Mouse (Mus musculus): ENCODE data around the gene 4930523C07Rik.

The 4930523C07Rik gene

DNA sequence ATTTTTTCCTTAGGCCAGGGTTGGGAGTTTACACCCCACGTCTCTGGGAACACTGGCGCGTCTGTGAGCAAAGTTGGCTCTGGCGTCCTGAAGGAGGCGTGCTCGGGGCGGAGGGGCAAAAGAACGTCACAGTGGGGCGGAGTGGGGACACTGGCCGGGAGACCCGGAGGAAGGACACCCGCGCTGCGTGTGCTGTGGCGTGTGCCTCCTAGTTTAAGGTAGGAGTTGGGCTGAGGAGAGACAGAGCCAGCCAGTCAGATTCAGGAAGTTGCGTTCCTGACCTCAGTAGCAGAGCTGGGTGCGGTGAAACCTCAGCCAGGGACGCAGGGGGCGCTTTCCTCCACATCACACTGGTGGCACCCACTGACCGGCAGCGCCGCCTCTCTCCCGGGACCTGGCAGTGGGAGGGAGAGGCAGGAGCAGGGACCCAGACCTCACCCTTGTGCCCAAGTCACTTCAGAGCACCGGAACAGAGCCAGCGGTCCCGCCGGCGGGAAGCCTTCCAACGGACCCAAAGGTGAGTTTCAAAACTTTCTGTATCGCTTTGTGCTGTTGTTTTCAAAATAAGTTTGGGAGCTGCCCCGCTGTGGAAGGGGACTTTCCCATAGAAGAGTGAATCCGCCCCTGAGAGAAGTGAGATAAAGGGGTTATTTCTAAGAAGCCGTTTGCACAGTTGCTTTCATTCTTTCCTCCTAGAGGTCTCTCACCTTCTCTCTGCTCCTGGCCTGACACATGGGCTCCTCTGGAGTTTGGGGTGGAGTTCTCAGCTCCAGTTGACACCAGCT, at the start of gene 4930523C07Rik:
TSS of gene 4930523C07Rik (plus strand) at position 146 of the 785 bp plus-strand sequence.
- peak; percentile 79 for DNase-seq (ENCODE audit: low read depth)

DNA sequence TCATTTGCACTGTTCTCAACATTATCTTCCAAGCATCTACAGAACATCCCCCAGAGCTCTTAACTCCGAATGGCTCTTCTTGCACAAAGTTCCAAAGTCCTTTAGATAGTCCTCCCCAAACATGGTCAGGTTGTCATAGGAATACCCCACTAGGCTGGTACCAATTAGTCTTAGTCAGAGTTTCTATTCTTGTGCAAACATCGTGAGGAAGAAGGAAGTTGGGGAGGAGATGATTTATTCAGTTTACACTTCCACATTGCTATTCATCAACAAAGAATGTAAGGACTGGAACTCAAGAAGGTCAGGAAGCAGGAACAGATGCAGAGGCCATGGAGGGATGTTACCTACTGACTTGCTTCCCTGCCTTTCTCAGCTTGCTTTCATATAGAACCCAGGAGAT, 46.9 kb upstream of the 4930523C07Rik start:
- DNase-seq (ENCODE audit: low read depth) = peak; percentile 58

GRCm38 (mm10) chr1:159998349-159998748, 45.8 kb upstream of the 4930523C07Rik start:
- no peak for DNase-seq (ENCODE audit: low read depth)

GRCm38 (mm10) chr1:159999232-159999631, 45.0 kb upstream of the 4930523C07Rik start:
- DNase-seq (ENCODE audit: low read depth) = no peak

DNA sequence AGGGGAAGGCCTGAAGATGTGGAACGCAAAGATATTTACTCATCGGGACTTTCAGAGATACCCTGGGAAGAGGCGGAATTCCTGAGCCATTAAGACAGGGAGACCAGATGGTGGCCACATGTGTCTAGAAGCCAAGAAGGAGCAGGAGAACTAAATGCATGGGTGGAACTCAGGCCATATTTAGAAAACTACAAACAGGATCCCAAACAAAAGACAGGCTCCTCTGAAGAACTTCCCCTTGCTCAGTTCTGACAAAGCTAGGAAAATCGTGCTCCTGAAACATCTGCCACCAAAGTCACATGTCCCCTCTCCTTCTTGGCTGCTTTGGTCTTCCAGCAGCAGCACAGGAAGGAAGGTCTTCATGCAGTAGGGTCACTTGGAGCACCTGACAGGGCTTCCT, 38.9 kb upstream of the 4930523C07Rik start:
- DNase-seq (ENCODE audit: low read depth) = no peak

DNA sequence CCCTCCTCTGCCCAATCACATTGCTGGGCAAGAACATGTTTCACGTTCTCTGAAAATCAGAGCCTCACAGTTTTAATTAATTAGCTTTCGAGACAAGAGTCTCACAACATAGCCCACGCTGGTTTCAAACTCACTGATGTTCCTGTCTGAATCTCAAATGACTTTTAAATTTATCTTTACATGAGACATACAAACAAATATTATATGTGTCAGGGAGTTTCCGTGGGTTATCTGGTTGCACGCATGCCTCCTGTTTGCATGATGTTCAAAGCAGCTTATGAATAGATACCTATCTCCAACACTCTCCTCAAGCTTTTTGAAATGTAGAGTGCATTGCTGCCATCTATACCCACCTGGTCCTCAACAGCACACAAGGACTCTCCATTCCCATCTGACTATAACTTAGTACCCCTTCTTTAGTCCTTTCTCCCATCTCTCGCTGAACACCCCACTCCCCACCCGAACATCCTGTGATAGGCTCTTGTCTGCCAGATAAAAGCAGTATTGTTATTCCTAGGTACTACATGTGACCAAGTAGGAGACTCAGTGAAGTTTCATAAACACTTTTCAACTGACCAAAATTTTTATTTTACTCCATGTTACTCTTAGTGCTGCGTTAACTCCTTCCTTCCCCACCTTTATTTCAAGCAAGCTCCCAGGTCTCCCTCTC, 37.1 kb upstream of the 4930523C07Rik start:
- no peak for DNase-seq (ENCODE audit: low read depth)

- DNase-seq (ENCODE audit: low read depth) = no peak
These were observed 31.1 kb upstream of the 4930523C07Rik start for GRCm38 (mm10) chr1:160013042-160013441.

GRCm38 (mm10) chr1:160024339-160024980, 19.7 kb upstream of the 4930523C07Rik start:
- DNase-seq (ENCODE audit: low read depth) = no peak

DNA sequence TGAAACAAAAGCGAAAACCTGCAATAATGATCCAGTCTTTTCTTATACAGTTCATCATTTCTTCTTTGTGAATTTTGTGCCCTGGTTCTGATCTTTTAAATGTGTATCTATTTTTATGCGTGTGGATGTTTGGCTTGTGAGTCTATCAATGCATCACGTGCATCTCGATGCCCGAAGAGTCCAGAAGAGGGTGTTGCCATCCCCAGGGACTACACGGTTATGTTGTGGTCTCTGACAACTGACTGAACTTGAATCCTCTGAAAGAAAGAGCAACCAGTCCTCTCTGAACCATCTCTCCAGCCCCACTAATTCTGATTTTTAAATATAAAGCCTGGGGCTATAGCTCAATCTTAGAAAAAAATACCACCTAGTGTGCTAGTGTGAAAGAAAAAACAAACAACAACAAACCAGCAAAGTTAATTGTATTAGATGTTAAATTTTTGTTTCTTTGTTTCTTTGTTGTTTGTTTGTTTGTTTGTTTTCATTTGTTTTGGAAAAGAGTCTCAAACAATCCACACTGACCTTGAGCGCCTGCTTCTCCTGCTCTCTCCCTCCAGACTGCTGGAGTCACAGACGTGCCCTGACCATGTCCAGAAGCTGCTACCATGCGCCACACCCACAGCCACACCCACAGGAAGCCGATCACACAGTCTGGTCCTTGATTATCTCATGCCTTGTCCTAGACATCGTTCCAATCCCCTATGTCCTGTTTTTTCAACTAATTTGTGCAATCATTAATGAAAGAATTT, 18.9 kb upstream of the 4930523C07Rik start:
- peak; percentile 33 for DNase-seq (ENCODE audit: low read depth)

GRCm38 (mm10) chr1:160025895-160026255, 18.3 kb upstream of the 4930523C07Rik start:
- DNase-seq (ENCODE audit: low read depth) = no peak

DNA sequence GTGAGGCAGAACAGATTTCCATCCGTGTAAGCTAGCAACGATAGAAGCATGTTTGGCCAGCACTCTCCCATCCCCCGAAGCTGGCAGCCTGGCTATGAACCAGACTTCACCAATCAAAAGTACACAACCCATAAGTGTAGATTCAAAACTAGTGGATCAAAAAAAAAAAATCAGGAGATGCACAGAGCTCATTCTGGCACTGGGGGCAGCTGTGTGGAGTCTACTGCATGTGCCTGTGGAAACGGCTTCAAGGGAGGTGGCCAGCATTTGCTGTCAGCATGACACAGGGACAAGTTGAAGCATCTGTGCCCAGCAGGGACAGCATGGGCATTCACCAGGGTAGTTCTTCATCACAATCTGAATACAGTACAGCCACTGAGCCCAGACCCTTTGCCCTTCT, 16.2 kb upstream of the 4930523C07Rik start:
- DNase-seq (ENCODE audit: low read depth) = no peak

DNA sequence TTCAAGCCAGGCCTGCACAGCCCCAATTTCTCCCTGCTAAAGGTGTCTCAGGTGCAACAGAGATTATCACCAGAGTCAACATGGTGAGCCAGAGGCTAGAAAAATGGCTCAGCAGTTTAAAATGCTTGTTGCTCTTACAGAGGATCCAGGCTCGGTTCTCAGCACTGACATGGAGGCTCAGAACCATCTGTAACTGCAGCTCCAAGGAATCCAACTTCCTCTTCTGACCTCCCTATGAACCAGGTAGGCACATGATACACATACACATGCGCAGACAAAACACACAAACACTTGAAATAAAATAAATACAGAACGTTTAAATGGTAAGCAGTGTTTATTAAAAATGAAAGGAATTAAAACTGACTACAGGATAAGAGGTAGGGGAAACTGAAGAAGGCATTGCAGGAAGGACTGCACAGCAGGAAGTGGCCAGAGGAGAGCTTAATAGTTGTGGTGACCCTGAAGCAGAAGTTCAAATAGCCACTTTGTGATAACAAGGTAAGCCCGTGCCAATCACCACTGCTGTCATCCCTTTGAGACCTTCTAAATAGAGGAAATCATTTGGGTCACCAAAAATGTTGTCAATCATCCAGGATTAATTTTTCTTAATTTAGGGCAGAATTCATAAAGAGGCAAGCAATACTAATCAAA, 10.1 kb upstream of the 4930523C07Rik start:
- DNase-seq (ENCODE audit: low read depth) = no peak

DNA sequence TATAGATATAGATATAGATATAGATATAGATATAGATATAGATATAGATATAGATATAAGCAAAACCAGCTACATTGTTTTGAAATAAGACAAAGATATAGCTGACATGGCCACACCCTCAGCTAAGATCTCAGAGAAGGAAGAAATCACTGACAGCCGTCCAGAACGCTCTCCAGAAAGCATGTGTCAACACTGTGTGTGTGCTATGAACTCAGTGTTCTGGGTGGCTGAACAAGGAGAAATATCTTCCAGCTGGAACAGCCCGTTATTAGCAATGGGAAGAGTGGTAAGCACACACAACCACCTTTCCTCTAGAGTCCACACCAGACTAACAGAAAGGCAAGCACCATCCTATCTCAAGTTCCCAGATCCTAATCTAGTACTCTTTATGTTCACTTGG, 8.6 kb upstream of the 4930523C07Rik start:
- peak; percentile 25 for DNase-seq (ENCODE audit: low read depth)

DNA sequence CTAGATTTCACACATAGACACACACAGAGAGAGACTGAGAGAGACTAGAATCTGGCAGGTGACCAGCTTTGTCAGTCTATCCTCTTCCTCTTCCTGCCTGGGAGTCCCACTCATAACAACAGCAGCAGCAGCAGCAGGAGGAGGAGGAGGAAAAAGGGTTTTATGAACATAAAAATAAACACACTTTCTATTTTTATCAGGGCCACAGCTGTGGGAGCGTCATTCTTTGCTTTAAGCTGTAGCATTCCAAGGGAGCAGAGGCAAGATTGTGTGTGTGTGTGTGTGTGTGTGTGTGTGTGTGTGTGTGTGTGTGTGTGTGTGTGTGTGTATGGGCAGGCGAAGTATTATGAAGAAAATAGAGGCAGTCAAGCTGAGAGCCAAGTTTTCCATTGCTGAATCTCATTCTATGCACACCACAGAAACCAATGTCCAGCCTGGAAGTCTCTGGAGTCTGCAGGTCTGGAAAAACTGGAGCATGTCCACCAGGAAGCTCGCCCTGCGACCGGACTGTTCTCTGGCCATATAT, 7.1 kb upstream of the 4930523C07Rik start:
- DNase-seq (ENCODE audit: low read depth) = peak; percentile 54

GRCm38 (mm10) chr1:160039951-160040645, 4.1 kb upstream of the 4930523C07Rik start:
- no peak for DNase-seq (ENCODE audit: low read depth)

GRCm38 (mm10) chr1:160041264-160041775, 2.9 kb upstream of the 4930523C07Rik start:
- DNase-seq (ENCODE audit: low read depth) = no peak

DNA sequence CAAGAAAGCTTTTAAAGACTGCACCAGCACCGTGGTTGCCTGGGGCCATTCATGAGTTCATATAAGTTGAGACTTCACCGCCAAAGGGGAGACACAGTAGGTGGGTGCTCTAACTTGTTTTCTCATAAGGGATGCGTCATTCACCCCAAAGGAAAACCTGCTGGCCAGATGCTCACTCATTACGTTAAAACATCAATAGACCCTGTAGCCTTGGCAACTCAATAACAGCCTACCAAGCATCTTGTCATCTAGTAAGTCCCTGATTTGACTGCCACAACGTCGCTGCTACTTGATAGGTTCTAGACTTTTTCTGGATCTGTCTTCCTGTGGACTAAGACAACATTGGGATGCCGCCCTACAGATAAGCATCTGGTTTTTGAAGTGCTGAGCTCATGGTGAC, 1.8 kb upstream of the 4930523C07Rik start:
- DNase-seq (ENCODE audit: low read depth) = no peak

DNA sequence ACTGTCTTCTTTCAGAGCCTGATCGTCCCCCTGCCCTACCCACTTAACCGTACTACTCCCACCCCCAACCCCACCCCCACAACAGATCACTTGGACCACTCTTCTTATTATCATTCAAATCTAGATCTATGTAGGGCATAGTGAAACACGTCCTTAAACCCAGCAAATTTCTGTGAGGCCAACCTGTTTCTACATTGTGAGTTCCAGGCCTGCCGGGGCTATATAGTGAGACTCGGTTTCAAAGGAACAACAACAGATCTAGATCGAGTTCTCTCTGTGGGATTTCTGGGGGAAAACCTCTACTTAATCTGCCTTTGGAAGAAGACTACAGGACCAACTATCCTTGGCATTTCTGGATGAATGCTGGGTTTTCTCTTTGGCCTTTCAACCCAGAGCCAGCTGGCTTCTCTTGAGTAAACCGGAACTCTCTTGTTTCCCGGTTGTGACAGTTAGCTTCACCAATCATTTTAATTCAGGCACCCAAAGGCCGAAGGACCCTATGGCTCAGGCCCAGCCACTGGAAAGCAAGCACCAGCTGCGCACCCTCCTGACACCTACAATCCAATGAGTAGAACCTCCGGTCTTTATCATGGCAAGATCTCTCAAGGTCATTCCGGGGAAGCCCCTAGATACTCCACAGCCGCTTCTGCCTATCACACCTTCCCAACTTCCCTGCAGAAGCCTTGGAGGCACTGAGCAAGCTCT, 759 bp upstream of the 4930523C07Rik start:
- no peak for DNase-seq (ENCODE audit: low read depth)

- peak; percentile 58 for DNase-seq (ENCODE audit: low read depth)
These were observed 1.0 kb downstream of the 4930523C07Rik start for GRCm38 (mm10) chr1:160045056-160045715.

All from NIH3T3 (cell line).